Mouse (Mus musculus) spleen, adult 2 months (tissue): ENCODE measurements around the gene Rnf207.

Experiments used
- CTCF ChIP-seq: fragments of 200-500 bp; IDR thresholded peaks from 2 replicates; pipeline ENCODE4 v1.5.1; 2011; ENCODE audit warnings: mild to moderate bottlenecking, inconsistent platforms; ENCODE audit not compliant: insufficient read depth, insufficient read length, insufficient replicate concordance; ENCODE audit errors: extremely low read depth
- POLR2A ChIP-seq: fragments of 200-500 bp; IDR thresholded peaks from 2 replicates; pipeline ENCODE4 v1.6.1; 2011; ENCODE audit warnings: low read depth, low read length, inconsistent platforms

DNA sequence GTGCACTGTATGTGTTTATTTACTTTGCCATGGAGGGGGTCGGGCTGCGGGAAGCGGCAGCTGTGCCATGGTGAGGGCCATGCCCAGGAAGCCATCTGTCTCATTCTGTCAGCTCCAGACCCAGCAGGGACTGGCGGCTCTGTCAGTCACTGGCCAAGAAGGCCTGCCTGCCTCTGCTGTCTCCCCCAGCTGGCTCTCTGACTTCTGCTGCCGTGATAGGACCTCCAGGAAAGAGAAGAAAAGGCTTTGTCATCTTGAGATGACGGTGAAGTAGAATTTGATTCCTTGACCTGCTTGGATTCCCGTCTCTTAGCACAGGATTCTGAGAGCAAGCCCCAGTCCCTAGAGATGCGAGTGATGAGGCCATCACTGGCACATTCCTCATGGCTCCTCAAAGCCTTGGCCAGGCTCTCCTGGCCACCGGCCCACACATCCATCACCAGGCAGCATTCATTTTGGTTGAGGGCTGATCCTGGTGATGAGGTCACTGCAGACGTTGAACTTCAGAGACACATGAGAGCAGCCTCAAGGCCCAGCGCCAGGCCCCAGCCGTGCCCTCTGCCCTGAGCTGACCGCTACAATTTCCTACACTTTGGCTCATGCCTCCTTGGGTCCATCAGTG, 50.9 kb downstream of the Rnf207 start:
- no peak for TF ChIP-seq CTCF
- no peak for TF ChIP-seq POLR2A
